Mouse (Mus musculus) CD4-positive, CD25-positive, alpha-beta regulatory T cell, adult 4 months (primary cell): ENCODE results near the gene Zfp551. TPM values are rescaled to one million over a fixed set of nuclear protein-coding genes. Genes with fewer than 3 reads are reported as not detected.

Source experiments
- ATAC-seq: one replicate; pipeline ENCODE4 v1.8.0; 2017
- polyA plus RNA-seq, 2 experiments: library from polyadenylated mRNA; unstranded; fragments of 100-300 nt; shearing (Covaris generic); gene quantifications; one replicate each; pipeline ENCODE4 v1.2.1; 2017

Gene Zfp551
- 1 to 10 TPM; 2.6 to 5.5 TPM for polyA plus RNA-seq

DNA sequence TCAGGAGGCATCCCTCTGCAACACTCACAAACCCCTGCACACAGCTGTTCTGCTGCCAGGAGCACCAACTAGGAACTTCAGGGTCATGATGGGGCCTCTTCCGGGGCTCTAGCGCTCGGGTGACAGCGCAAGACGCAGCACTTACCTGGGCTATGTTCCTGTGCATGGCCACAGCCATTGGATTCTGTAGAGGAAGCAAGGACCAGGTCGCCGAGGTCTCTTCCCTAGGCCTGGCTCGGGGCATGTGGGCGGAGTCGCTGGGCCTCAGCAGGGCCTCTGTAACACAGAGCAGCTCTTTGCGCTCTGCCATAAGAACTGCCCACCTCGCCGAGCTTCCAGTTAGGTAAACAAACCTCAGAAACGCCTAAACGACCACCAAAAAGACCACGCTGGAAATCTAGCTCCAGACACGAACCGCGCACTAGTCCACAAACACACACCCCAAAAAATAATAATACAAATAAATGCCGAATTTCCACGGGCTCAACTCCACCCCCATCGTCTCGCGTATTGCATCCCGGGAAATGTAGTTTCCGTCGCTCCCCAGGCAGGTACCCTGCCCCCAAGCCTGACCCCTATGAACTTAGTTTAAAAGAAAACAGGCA, at the start of gene Zfp551:
Gene Zfp551, minus strand, starts transcription at position 507 of the 605 bp plus-strand sequence.
- peak; percentile 81 for ATAC-seq

DNA sequence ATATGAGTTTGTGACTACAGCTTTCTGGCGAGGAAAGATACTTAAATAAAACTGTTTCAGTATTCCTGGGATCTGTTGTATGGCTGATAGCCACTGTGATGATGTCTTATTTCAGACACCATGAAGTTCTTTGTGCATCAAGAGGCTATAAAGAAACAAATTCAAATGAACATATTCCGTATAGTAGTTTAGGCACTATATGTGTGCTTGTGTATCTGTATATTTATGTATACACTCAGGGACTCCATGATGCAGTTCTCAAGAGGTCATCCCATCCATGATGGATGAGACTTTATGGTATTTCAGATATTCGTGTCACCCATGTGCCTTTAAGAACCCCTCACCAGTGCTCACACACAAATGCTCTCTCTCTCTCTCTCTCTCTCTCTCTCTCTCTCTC, 304 bp upstream of the Zfp551 start:
- ATAC-seq = no peak

DNA sequence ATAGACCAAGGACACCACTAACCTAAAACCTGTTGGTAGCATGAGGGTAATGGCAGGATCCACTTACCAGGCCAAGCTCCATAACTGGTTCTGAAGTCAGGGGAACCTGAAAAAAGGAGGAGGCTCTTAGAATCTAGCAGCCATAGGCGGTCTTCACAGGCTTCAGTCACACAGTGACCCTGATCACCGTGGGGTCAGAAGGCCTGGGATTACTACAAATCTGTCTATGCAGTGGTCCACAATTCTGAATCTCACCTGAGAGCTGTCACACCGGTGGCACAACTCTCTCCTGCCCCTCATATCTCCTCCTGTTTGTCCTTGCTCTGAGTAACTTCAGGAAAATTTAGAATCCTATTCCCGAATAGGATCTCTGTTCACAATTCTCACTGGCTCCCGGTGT, 810 bp downstream of the Zfp551 start:
- no peak for ATAC-seq

DNA sequence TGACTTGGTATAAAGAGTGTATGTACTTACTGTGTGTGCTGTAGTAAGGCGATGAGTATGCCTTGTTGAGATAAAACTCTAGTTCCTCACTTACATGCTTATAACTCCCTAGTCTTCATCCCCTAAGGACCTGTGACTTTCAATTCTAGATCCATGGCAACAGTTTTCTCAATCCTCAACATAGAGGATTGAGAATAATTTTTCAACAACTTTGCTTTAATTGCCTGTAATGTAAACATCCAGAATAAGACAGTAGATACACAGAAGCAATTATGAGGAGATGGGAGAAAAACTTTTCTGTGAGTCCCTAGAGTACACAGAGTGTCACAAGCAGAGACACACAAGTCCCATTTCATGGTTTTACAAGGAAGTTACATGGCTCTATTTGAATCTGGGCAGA, 53.4 kb downstream of the Zfp551 start, which contains the start of gene Vmn1r84:
Gene Vmn1r84, minus strand, starts transcription at position 101 of the 400 bp plus-strand sequence.
- no peak for ATAC-seq

Other genes starting within 250 kb of the Zfp551 start
- gene Vmn1r80, start 233.5 kb downstream of the Zfp551 start, polyA plus RNA-seq = under 1 TPM in 1 of 2 experiments, not detected in 1; 0.16 TPM
- gene Vmn1r81, start 154.5 kb downstream of the Zfp551 start, polyA plus RNA-seq = under 1 TPM in 1 of 2 experiments, not detected in 1; 0.08 TPM
- gene Vmn1r82, start 122.3 kb downstream of the Zfp551 start, polyA plus RNA-seq = not detected
- not detected for gene Vmn1r83, start 93.3 kb downstream of the Zfp551 start, polyA plus RNA-seq
- under 1 TPM in 1 of 2 experiments, not detected in 1; 0.11 TPM for gene Vmn1r84, start 53.5 kb downstream of the Zfp551 start, polyA plus RNA-seq
- gene Zfp606, start 55.5 kb upstream of the Zfp551 start, polyA plus RNA-seq = 1 to 10 TPM; 7.8 to 8.3 TPM
- not detected for gene 2900092C05Rik, start 89.8 kb upstream of the Zfp551 start, polyA plus RNA-seq
- under 1 TPM in 1 of 2 experiments, not detected in 1; 0.05 TPM for gene Vmn2r53, start 186.0 kb upstream of the Zfp551 start, polyA plus RNA-seq
- gene Vmn2r54, start 217.6 kb upstream of the Zfp551 start, polyA plus RNA-seq = not detected